Mouse (Mus musculus): ENCODE data around the gene Tfcp2. TPM values are rescaled to one million over a fixed set of nuclear protein-coding genes. Genes with fewer than 3 reads are reported as not detected.

Tfcp2 gene
- polyA plus RNA-seq, 1 experiment from 2014 or later = 29.3 TPM

DNA sequence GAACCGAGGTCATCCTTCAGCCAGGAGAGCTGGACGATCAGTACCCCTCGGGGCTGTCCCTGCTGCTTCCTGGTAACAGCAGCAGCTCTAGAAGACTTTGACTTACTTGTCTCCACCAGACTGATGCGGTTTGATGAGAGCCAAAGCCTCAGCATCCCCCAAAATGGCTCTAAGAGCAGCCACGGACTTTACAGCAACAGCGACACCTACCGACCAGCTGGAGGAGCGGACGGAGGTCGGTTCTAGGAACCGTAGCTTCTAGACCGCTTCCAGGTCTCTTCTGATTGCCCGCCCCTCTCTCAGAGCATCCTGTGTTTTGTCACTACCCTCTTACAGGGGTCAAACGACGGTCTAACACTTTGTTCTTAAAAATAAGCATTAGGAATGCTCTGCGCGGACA lies 94.5 kb downstream of the Tfcp2 start:
- 0 out of 2 replicates have a peak, but pooled peaks cover 4% of the 10 kb centered on the region for H3K27me3 ChIP-seq (ENCODE audit: control insufficient read depth, insufficient read depth, low read length)
- no peak overlapping the region for H3K4me2 ChIP-seq (ENCODE audit: low read depth, severe bottlenecking)
- ATAC-seq (ENCODE audit: insufficient number of reproducible peaks, low FRiP score, low TSS enrichment, low read depth) = no peak

GRCm38 (mm10) chr15:100456356-100456991 lies 95.3 kb downstream of the Tfcp2 start:
- WGBS = 69% methylated on average over 7 of the region's 7 CpGs
- no peak overlapping the region for H3K4me2 ChIP-seq (ENCODE audit: low read depth, severe bottlenecking)
- no peaks in the 10 kb centered on the region for H3K4me1 ChIP-seq (ENCODE audit: control insufficient read depth, insufficient read depth, low read length)
- no peak overlapping the region for H3K4me3 ChIP-seq (ENCODE audit: low read depth, low read length)
- H3K9ac ChIP-seq (ENCODE audit: low read length) = no peak overlapping the region
- H3K27me3 ChIP-seq (ENCODE audit: control insufficient read depth, insufficient read depth, low read length) = 0 out of 2 replicates have a peak, but pooled peaks cover 4% of the 10 kb centered on the region
- H3K27ac ChIP-seq (replicated peaks; ENCODE audit: low read depth, low read length) = no peak overlapping the region
- no peaks in the 10 kb centered on the region for H3K36me3 ChIP-seq (ENCODE audit: control insufficient read depth, insufficient read depth, low read length)
- DNase-seq (ENCODE audit: low spot score) = no peak
- no peak for ATAC-seq (ENCODE audit: insufficient number of reproducible peaks, low FRiP score, low TSS enrichment, low read depth)
- no peaks in the 10 kb centered on the region for H3K9me3 ChIP-seq (ENCODE audit: control insufficient read depth, low read length)

More for the DNA sequence above, 94.5 kb downstream of the Tfcp2 start:
- WGBS = 9% methylated on average over 17 of the region's 17 CpGs
- Histone ChIP-seq H3K4me3 (ENCODE audit: low read depth, low read length) (no peak overlapping the region), H3K36me3 (ENCODE audit: control insufficient read depth, insufficient read depth, low read length) (no peaks in the 10 kb centered on the region), H3K27ac (replicated peaks; ENCODE audit: low read depth, low read length) (no peak overlapping the region), H3K9ac (ENCODE audit: low read length) (no peak overlapping the region), H3K9me3 (ENCODE audit: control insufficient read depth, low read length) (no peaks in the 10 kb centered on the region), H3K4me1 (ENCODE audit: control insufficient read depth, insufficient read depth, low read length) (no peaks in the 10 kb centered on the region)
- DNase-seq (ENCODE audit: low spot score) = peak; percentile 91

GRCm38 (mm10) chr15:100452486-100452885 lies 99.3 kb downstream of the Tfcp2 start:
- 85% methylated on average over 11 of the region's 11 CpGs for WGBS
- Histone ChIP-seq H3K4me3 (ENCODE audit: low read depth, low read length) (no peak overlapping the region), H3K9me3 (ENCODE audit: control insufficient read depth, low read length) (no peaks in the 10 kb centered on the region), H3K4me1 (ENCODE audit: control insufficient read depth, insufficient read depth, low read length) (no peaks in the 10 kb centered on the region), H3K9ac (ENCODE audit: low read length) (no peak overlapping the region), H3K4me2 (ENCODE audit: low read depth, severe bottlenecking) (no peak overlapping the region), H3K36me3 (ENCODE audit: control insufficient read depth, insufficient read depth, low read length) (no peaks in the 10 kb centered on the region), H3K27ac (replicated peaks; ENCODE audit: low read depth, low read length) (no peak overlapping the region), H3K27me3 (ENCODE audit: control insufficient read depth, insufficient read depth, low read length) (no peaks in the 10 kb centered on the region)
- no peak for ATAC-seq (ENCODE audit: insufficient number of reproducible peaks, low FRiP score, low TSS enrichment, low read depth)
- no peak for DNase-seq (ENCODE audit: low spot score)

- Histone ChIP-seq H3K4me1 (ENCODE audit: control insufficient read depth, insufficient read depth, low read length) (no peaks in the 10 kb centered on the region), H3K9ac (ENCODE audit: low read length) (no peak overlapping the region), H3K4me2 (ENCODE audit: low read depth, severe bottlenecking) (no peak overlapping the region), H3K4me3 (ENCODE audit: low read depth, low read length) (no peak overlapping the region), H3K36me3 (ENCODE audit: control insufficient read depth, insufficient read depth, low read length) (no peaks in the 10 kb centered on the region), H3K27ac (replicated peaks; ENCODE audit: low read depth, low read length) (no peak overlapping the region), H3K27me3 (ENCODE audit: control insufficient read depth, insufficient read depth, low read length) (no peaks in the 10 kb centered on the region), H3K9me3 (ENCODE audit: control insufficient read depth, low read length) (no peaks in the 10 kb centered on the region)
- ATAC-seq (ENCODE audit: insufficient number of reproducible peaks, low FRiP score, low TSS enrichment, low read depth) (no peak), DNase-seq (ENCODE audit: low spot score) (no peak)
- 72% methylated on average over 16 of the region's 16 CpGs for WGBS
These were observed 100.6 kb downstream of the Tfcp2 start for GRCm38 (mm10) chr15:100451245-100451644.

GRCm38 (mm10) chr15:100449495-100449894 lies 102.3 kb downstream of the Tfcp2 start:
- 83% methylated on average over 3 of the region's 3 CpGs for WGBS
- Histone ChIP-seq H3K4me2 (ENCODE audit: low read depth, severe bottlenecking) (no peak overlapping the region), H3K27me3 (ENCODE audit: control insufficient read depth, insufficient read depth, low read length) (no peaks in the 10 kb centered on the region), H3K9me3 (ENCODE audit: control insufficient read depth, low read length) (no peaks in the 10 kb centered on the region), H3K36me3 (ENCODE audit: control insufficient read depth, insufficient read depth, low read length) (no peaks in the 10 kb centered on the region), H3K4me3 (ENCODE audit: low read depth, low read length) (no peak overlapping the region), H3K4me1 (ENCODE audit: control insufficient read depth, insufficient read depth, low read length) (no peaks in the 10 kb centered on the region), H3K27ac (replicated peaks; ENCODE audit: low read depth, low read length) (no peak overlapping the region), H3K9ac (ENCODE audit: low read length) (no peak overlapping the region)
- DNase-seq (ENCODE audit: low spot score) (no peak), ATAC-seq (ENCODE audit: insufficient number of reproducible peaks, low FRiP score, low TSS enrichment, low read depth) (no peak)

GRCm38 (mm10) chr15:100448572-100448971 lies 103.2 kb downstream of the Tfcp2 start:
- Histone ChIP-seq H3K9me3 (ENCODE audit: control insufficient read depth, low read length) (no peaks in the 10 kb centered on the region), H3K27me3 (ENCODE audit: control insufficient read depth, insufficient read depth, low read length) (no peaks in the 10 kb centered on the region), H3K4me2 (ENCODE audit: low read depth, severe bottlenecking) (no peak overlapping the region), H3K9ac (ENCODE audit: low read length) (no peak overlapping the region), H3K4me3 (ENCODE audit: low read depth, low read length) (no peak overlapping the region), H3K4me1 (ENCODE audit: control insufficient read depth, insufficient read depth, low read length) (no peaks in the 10 kb centered on the region), H3K27ac (replicated peaks; ENCODE audit: low read depth, low read length) (no peak overlapping the region), H3K36me3 (ENCODE audit: control insufficient read depth, insufficient read depth, low read length) (no peaks in the 10 kb centered on the region)
- no peak for ATAC-seq (ENCODE audit: insufficient number of reproducible peaks, low FRiP score, low TSS enrichment, low read depth)
- WGBS = 74% methylated on average over 4 of the region's 4 CpGs
- no peak for DNase-seq (ENCODE audit: low spot score)

Other genes starting within 250 kb of the Tfcp2 start
- gene Mettl7a1, start 247.9 kb downstream of the Tfcp2 start, polyA plus RNA-seq (2014; fragmentation: Nextera tagmentation; extraction: Ambion mirVana) = 1.9 and 3.0 TPM in 2 replicates
- gene Mettl7a3, start 217.1 kb downstream of the Tfcp2 start, polyA plus RNA-seq (2014; fragmentation: Nextera tagmentation; extraction: Ambion mirVana) = not detected in 2 replicates
- not detected in 2 replicates for gene Methig1, start 198.9 kb downstream of the Tfcp2 start, polyA plus RNA-seq (2014; fragmentation: Nextera tagmentation; extraction: Ambion mirVana)
- not detected in 2 replicates for gene Mettl7a2, start 198.8 kb downstream of the Tfcp2 start, polyA plus RNA-seq (2014; fragmentation: Nextera tagmentation; extraction: Ambion mirVana)
- not detected in 2 replicates for gene Higd1c, start 187.5 kb downstream of the Tfcp2 start, polyA plus RNA-seq (2014; fragmentation: Nextera tagmentation; extraction: Ambion mirVana)
- not detected in 2 replicates for gene Gm5475, start 129.9 kb downstream of the Tfcp2 start, polyA plus RNA-seq (2014; fragmentation: Nextera tagmentation; extraction: Ambion mirVana)
- 19.5 and 24.3 TPM in 2 replicates for gene Slc11a2, start 126.9 kb downstream of the Tfcp2 start, polyA plus RNA-seq (2014; fragmentation: Nextera tagmentation; extraction: Ambion mirVana)
- gene Letmd1, start 83.0 kb downstream of the Tfcp2 start, polyA plus RNA-seq (2014; fragmentation: Nextera tagmentation; extraction: Ambion mirVana) = 30.6 and 31.4 TPM in 2 replicates
- gene Csrnp2, start 56.5 kb downstream of the Tfcp2 start, polyA plus RNA-seq (2014; fragmentation: Nextera tagmentation; extraction: Ambion mirVana) = 27.8 and 28.1 TPM in 2 replicates
- gene Pou6f1, start 48.0 kb upstream of the Tfcp2 start, polyA plus RNA-seq (2014; fragmentation: Nextera tagmentation; extraction: Ambion mirVana) = 3.9 and 4.2 TPM in 2 replicates
- gene Dazap2, start 63.3 kb upstream of the Tfcp2 start, polyA plus RNA-seq (2014; fragmentation: Nextera tagmentation; extraction: Ambion mirVana) = 196 and 201 TPM in 2 replicates
- 4.7 and 5.4 TPM in 2 replicates for gene Smagp, start 84.9 kb upstream of the Tfcp2 start, polyA plus RNA-seq (2014; fragmentation: Nextera tagmentation; extraction: Ambion mirVana)
- gene Bin2, start 117.5 kb upstream of the Tfcp2 start, polyA plus RNA-seq (2014; fragmentation: Nextera tagmentation; extraction: Ambion mirVana) = 3.8 and 4.2 TPM in 2 replicates
- 0.65 and 1.4 TPM in 2 replicates for gene Cela1, start 135.9 kb upstream of the Tfcp2 start, polyA plus RNA-seq (2014; fragmentation: Nextera tagmentation; extraction: Ambion mirVana)
- gene Galnt6, start 177.4 kb upstream of the Tfcp2 start, polyA plus RNA-seq (2014; fragmentation: Nextera tagmentation; extraction: Ambion mirVana) = 0.04 and 0.07 TPM in 2 replicates
- gene Slc4a8, start 209.7 kb upstream of the Tfcp2 start, polyA plus RNA-seq (2014; fragmentation: Nextera tagmentation; extraction: Ambion mirVana) = 6.6 and 6.7 TPM in 2 replicates

All from limb, embryonic 11.5 days (tissue).